Mouse (Mus musculus): ENCODE data around the gene Rufy1.
"Not testable (repeated sequence)": the region's sequence is repeated elsewhere in the genome, so short reads cannot be mapped to it uniquely, and the experiment has no call there.

Rufy1 gene

DNA sequence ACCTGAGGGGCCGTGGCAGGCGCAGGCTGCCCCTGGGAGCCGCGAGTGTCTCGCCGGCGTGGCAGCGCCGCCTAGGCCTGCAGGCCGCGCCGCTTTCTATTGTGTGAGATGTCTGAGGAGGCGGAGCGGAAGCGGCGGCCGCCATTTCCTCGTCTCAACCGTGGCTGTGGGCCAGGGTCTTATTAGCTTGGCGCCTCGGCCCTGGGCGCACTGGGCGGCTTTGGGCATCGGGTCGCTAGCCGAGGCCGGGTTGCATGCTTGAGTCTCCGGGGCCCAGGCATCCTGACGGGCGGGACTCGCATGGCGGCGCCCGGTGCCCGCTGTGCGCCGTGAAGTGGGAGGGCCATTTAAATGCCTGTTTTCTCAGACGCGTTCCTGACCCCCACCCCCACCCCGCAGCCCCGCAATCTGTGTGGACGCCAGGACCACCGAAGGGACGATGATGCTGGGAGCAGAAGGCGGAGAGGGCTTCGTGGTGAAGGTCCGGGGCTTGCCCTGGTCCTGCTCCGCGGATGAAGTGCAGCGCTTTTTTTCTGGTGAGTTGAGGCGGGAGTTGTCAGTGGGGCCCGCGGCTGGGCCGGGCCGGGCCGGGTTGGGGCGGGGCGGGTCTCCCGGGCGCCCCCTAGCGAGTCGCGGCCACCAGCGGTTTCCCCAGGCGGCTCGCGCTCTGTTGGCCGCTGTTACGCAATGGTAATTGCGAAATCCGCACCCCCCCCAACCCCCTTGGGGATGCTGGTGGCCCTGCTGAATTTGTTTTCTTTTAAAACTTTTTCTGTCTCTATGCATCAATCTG, 52.8 kb downstream of the Rufy1 start:
- DNase-seq, result peak; percentile 92

DNA sequence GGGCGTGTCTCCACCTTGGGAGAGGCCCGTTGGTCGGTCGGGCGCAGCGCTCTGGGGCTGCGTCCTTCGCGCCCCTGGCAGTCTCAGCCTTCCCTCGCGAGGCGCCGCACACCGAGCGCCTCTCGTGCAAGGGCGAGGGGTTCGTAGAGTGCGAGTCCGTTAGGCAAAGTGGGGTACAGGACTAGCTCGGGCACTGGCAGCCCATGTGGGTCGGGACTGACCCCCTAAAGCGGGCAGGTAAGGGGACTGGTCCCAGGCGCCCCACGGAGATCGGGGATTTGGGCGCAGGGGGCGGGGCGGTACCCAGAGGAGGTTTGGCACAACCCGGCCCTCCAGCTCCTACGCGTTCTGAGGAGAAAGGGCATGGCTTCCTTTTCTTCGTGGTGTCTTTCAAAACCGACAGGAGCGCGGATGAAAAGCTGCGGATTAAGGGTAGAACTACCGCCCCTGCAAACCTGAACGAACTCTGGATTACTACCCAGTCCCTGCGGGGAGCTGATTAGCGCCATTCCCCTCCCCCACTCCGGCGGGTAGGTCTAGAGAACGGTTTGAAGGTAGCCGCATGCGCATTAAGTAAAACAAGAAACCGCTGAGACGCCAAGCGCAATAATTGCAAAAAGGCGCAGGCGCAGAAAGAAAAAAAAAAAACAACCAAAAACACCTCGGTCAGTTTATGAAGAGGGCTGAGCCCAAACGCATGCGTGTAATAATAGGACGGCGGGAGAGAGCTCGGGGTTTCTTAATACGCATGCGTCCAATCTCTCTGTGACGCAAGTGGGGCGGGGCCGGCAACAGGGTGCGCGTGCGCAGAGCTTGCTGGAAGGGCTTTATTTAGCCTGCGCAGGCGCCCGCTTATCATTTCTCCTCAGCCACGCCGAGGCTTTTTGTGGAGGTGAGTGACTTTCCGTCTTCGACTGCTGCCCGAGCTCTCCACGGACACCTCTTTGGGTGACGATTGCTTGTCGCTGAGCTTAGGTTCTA, 53.7 kb downstream of the Rufy1 start, which contains the start of gene Hnrnph1:
TSS of gene Hnrnph1 (plus strand) at position 80 of the 981 bp plus-strand sequence.
- peak; percentile 98 to 99 for DNase-seq

DNA sequence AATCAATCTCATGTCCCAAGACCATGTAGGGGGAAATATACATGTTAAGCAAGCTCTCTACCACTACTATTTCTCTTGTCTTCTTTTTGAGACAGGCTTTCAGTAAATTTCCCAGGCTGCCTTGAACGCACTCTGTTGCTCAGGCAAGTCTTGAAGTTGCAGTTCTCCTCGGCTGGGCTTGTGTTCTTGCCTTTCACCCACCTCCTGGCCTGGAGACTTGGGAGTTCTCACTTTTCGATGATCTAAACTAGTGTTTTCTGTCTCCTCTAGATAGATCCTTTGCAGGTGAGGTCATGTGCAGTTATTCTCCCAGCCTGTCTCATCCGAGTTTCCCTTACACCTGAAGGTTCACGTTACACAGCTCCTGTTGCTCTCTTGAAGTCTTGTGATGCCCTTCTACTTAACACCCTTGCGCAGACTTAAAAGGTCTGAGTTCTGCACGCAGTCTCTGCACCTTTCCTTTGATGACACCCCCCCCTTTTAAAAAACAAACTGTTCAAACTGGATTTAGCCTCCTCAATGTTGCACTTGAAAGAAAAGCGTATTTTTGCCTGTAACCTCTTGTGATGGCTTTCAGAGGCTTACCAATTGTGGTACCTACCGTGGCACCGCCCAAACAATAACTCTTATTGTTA, 54.7 kb downstream of the Rufy1 start:
- DNase-seq, result no peak

DNA sequence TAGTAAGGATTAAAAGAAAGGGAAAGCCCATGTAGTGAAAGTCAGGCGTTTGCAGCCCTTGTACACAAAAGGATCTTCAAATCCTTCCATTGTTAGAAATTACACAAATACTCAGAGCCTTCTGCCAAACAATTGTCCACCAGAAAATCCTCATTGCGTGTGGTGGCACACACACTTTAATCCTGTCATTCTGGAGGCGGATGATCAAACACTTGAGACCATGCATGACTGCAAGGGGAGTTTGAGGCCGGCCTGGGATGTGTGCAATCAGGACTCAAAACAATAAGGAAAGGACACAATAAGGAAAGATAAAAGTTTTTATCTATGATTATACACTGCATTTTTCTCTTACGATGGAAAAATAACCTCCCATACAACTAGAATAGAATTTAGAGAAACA, 55.5 kb downstream of the Rufy1 start:
- no peak for DNase-seq

DNA sequence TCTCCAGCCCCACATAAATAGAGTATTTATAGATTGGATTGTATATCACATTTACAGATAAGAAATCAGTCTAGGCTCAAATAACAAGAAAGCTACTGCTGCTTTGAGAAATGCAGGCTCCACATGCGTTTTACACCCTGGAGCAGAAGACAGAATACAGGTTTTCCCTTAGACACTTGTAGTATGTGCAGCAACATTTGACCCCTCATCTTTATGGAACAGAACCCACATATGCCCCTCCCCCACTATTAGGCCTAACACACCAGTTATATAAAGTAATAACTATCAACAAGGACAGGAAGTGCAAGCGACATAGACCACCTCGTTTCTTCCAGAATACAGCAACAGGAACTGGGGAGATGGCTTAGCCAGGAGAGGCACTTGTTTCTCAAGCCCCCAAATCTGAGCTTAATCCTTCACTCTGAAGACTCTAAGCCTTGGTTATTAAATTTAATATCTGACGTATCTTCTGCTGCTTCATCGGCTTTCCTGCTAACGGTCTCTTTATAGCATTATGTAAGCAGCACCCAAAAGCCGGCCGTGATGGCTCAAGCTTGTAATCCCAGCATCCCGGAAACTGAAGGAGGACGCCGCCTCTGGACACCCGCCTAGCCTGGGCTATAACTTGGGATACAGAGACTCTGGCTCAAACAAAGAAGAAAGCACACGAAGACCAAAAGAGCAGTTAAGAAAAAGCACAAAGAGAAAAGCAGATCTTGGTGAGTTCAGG, 56.5 kb downstream of the Rufy1 start:
- no peak for DNase-seq

DNA sequence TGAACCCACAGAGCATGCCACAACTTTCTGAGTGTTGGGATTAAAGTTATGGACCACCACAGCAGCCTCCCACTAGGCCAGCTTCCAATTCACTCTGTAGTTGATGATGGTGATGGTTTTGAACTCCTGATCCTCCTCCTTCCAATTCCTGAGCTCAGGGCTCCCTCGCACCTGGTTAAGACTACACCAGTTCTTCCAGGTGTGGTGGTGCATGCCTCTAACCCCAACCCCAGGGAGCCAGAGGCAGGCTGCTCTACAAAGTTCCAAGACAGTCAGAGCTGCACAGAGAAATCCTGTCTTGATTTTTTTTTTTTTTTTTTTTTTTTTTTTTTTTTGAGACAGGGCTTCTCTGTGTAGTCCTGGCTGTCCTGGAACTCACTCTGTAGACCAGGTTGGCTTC, 57.3 kb downstream of the Rufy1 start:
- no peak for DNase-seq

DNA sequence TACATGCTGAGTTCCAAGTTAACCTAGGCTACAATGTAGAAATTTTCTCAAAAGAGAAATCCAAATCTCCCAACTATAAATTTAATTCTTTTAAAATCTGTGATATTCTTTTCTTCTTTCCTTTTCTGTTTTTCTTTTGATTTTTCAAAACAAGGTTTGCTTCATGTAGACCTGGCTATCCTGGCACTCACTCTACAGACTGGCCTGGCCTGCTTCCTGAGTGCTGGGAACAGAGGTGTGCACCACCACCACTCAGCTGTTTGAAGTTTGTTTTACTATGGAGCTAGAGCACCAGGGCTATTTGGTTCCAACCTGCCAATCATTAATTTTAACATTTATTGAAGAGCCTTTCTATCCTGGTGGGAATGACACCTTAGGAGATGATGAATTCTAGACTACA, 57.8 kb downstream of the Rufy1 start:
- DNase-seq, result no peak

DNA sequence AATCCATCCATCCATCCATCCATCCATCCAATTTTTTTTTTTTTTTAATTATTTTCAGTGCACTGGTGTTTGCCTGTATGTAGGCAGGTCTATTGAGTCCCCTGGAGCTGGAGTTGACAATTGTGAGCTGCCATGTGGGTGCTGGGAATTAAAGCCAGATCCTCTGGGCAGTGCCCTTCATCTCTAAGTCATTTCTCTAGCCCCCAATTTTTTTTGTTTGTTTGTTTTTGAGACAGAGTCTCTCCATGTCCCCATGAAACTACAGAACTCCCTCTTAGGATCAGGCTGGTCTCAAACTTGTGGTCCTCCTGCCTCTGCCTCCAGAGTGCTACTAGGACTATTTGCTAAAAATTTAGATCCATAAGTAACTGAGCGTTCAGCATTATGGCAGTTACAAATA, 59.0 kb downstream of the Rufy1 start:
- no peak for DNase-seq

DNA sequence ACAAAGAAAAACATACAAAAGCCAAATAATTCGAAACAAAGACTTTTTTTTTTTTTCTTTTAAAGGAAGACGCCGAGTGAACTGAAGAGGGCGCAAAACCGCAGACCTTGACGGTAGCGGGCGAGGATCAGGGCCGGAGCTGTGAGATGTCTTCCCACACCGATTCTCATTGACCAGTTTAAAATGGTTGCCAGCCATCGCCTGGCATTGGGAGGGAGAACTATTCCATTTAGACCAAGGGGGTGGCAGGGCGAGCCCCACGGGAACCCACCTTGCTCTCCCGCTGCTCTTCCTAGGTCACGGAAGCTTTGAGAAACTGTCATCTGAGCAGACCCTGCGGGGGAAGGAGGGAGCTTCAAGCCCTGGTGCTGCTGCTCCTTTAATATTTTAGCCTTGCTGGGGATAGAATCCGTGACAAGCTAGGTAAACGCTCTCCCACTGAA, 59.5 kb downstream of the Rufy1 start:
- DNase-seq, result peak; percentile 69 to 76

DNA sequence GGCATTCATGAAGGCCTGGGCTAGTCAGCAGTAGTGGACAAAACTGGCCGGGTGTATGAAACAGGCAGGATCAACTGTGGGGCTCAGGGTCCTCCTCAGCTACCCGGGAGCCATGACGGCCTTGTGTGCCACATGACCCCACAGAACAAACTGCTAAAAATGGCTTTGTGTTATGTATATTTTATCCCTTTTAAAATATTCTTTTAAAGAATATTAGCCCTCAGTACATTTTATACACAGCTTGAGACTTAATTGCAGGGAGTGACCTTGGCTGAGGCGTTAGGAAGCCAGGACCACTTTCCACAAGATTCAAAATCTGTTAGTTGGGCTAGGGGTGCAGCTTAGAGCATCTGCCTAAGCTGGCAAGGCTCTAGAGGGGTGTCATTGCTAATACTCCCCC, 60.0 kb downstream of the Rufy1 start:
- no peak for DNase-seq

DNA sequence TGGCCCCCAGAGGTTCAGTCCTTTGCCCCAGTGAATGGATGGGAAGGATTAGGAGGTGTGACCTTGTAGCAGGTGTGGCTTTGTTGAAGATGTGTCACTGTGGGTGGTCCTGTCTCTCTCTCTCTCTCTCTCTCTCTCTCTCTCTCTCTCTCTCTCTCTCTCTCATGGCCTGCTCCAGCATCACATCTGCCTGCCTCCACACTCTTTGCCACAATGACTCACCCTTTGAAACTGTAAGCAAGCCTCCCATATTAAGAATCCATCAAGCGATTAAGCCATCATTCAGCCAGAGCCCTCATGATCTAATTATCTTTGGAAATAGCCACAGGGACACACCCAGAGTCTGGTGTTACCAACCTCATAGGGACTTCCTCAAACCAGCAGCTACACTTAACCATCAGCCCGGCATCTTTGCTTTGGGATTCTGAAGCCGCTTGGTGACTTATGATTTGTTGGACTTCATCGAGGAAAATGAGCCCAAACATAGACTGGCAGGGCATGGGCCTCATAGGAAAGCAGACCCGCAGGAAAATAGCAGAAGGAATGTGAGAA, 61.5 kb downstream of the Rufy1 start:
- no peak for DNase-seq

DNA sequence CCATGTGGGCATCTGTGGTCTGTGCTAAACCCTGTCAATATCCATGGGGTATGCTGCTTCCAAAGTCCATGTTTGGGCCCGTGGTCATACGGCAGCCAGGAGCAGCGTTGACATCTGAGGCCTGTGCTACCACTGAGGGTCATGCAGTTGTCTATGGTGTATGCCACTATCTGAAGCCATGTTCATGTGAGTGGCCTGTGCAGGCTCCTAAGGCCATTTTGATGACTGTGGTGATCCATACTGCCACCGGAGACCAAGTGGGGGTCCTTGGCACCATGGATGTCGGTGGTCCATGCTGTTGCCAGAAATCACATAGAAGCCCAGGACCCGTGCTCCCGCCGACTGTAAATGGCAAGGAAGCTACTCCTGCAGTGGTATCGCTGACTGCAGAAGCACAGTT, 63.4 kb downstream of the Rufy1 start:
- no peak for DNase-seq

DNA sequence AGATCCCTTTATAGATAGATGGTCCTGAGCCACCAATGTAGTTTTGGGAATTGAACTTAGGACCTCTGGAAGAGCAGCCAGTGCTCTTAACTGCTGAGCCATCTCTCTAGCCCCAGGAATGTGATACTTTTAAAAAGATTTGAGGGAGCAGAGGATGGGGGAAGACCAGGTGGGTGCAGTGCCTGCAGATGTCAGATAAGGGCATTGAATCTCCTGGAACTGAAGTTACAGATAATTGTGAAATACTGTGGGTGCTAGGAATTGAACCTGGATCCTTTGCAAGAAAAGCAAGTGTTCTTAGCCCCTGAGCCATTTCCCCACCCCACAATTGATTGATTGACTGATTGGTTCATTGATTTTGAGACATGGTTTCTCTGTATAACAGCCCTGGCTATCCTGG, 65.6 kb downstream of the Rufy1 start:
- DNase-seq, result no peak

DNA sequence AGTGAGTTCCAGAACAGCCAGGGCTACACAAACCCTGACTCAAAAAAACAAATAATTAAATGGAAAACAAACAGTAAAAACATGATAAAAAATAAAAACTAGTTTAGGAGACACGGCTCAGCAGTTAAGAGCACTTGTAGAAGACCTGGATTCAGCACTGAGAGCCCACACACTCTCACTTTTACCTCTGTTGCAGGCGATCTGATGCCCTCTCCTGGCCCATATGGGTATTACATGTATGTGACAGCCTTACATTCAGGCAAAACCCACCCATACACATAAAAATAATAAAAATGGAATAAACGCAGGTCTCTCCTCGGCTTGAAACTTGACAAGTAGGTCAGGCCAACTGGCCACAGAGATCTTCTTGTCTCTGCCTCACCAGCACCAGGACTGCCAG, 66.4 kb downstream of the Rufy1 start:
- peak in 1 of 2 experiments; percentile 82 for DNase-seq

DNA sequence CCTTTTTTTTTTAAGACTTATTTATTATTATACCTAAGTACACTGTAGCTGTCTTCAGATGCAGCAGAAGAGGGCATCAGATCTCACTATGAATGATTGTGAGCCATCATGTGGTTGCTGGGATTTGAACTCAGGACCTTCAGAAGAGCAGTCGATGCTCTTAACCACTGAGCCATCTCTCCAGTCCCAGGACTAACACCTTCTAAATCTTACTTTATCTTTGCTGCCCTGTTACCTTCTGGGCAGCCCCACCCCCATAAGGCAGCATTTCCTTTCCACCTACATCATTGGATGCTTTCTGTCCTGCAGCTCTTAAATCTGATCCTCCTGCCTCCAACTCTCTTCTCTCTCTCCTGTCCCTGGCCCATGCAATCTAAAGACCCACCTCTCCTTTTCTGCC, 69.6 kb downstream of the Rufy1 start:
- DNase-seq, result not testable (repeated sequence)

DNA sequence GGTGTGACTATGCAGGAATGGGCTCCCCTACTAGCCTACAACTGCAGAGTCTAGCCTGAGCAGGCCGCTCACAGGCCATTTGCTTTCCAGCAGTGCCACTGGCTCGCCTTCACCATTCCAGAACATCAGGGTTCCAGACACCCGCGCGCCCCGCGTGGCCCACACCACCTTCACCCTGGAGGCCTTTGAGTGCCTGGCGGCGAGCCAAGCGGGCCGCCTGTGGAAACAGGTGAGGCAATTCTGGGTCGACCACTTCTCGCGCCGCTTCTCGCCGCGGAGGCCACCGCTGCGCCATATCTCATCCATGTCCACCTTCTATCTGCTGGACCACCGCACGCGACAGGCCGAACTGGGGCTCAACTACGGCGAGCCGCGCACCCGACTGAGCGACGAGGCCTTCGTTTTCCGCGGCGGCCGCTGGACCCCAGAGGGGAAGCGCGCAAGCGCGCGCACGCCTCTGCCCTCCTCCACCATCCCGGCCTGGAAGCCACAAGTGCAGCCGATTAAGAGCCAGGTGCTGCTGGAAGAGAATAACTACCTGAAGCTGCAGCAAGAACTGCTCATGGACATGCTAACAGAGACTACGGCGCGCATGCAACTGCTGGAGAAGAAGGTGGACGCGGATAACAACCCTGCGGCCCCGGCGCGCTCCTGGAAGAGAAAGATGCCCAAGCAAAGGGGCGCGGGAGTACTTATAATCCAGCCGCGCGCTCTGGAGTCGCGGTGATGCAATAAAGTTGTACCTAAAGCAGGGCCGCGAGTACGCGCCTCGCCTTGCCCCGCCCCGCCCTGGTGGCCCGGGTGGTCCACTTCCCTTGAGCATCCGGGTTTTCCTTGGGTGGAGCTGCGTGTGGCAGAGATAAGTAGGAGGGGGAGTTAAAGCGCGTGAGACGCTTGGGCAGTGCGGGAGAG, 71.7 kb downstream of the Rufy1 start:
- peak; percentile 69 to 76 for DNase-seq

DNA sequence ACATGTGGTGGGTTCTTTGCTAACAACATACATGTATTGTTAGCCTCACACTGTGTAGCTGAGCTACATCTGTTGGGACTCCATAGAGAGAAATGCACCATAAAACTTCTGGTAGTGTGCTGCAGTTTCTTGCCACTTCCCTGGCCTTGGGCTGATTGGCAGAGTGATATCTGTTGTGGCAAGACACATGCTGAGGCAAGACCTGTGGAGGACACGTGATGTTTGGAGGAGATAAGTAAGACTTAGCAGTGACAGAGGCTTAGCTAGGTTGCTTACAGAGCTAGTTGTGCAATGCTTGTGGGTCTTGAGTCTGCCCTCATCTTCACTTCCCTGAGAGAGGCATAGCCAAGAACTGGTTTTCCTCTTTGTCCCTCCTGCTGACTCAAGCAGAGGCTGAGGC, 75.5 kb downstream of the Rufy1 start:
- DNase-seq, result no peak

DNA sequence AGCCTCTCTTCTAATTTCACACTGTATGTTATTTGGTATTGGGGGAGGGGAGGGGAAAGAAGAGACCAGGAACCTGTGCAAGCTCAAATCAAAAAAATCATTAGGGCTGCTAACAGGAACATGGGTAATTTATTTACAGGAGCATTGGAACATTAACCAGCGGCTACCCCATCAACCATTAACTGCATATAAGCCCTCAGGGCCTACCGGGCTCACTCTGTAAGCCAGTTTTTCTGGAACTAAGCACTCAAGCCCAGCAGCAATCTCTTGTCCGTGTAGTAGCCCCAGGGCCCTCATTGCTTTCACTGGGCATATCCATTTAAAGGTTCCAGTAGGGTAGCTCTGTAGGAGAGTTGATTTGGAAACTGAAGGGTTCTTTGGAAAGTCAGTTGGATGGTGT, 76.1 kb downstream of the Rufy1 start:
- DNase-seq, result no peak

DNA sequence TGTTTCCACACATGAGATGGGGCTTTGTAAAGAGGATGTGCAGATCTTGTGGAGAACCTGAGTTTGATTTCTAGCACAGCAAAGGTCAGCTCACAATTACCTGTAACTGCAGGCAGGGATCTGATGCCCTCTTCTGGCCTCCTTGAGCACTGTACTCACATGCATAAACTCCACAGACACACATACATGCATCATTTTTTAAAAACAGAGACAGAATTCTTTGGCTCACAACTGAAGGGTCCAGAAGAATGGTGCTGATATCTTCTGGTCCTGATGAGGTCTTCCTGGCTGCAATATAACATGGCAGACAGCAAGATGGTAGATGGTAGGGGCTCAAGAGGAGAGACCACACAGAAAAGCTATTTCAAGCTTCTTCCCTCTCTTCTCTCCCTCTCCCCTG, 76.8 kb downstream of the Rufy1 start, which contains the start of gene Cby3:
TSS of gene Cby3 (plus strand) at position 301 of the 400 bp plus-strand sequence.
- no peak for DNase-seq

DNA sequence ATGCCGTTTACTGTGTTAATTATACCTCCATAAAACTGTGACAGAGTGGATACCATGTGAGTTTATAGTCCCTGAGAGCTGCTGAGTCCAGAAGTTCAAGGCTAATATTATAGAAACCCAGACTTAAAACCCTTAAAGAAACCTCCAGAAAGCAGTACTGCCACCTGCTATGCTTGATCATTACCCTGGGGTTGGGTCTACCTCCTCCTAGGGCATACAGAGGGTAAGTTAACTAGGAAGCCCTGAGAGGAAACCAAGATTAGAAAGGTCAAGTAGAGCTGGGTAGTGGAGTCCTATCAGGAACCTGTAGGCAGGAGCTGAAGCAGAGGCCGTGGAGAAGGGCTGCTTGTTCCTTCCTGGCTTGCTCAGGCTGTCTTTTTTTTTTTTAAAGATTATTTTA, 78.7 kb downstream of the Rufy1 start:
- no peak for DNase-seq
